Mouse (Mus musculus) stomach, postnatal 0 days (tissue): ENCODE results near the gene Tmem138.

Source experiments
- CTCF ChIP-seq: IDR thresholded peaks from 2 replicates; pipeline ENCODE4 v1.5.1; 2016; ENCODE audit warnings: antibody characterized with exemption, low read depth, mild to moderate bottlenecking, moderate library complexity
- EP300 ChIP-seq: optimal IDR thresholded peaks from 2 replicates; pipeline ENCODE3; 2016; ENCODE audit warnings: antibody characterized with exemption

- TF ChIP-seq CTCF (no peak), EP300 (no peak)
Measured at GRCm38 (mm10) chr19:10589127-10589857, 12.1 kb upstream of the Tmem138 start.
